In genomic region chr1:118409249-118409648, GRCm38 (mm10) we compare ENCODE assay signal across 21 mouse cellular contexts.
"Had no signal": no experiment of that assay in that cellular context is flagged by ENCODE, and none has a peak within 500 bp of the region (broad histone marks: within the 10 kb centered on the region; RNA-seq: fewer than 3 reads in every experiment).

No protein-coding gene starts in this region.

- H3K27ac ChIP-seq: lung, embryonic 15.5 days; macrophage; midbrain, embryonic 12.5 days; neural tube, embryonic 13.5 days; neural tube, embryonic 15.5 days had no signal

- H3K4me1 ChIP-seq: lung, embryonic 15.5 days; midbrain, embryonic 12.5 days had no signal

- ATAC-seq: liver, postnatal 0 days; lung, postnatal 0 days; midbrain, embryonic 16.5 days had no signal

- DNase-seq: liver, postnatal 0 days; lung, adult 2 months; lung, postnatal 14 days; lung, postnatal 36 days; midbrain, embryonic 14.5 days; retina, postnatal 1 day; right cerebral cortex, adult 18-20 months; right cerebral cortex, postnatal 25 days; right cerebral cortex, postnatal 4 days; spleen, adult 18-20 months; thymus, adult 18-20 months; thymus, postnatal 14 days; thymus, postnatal 36 days had no signal

- H3K4me3 ChIP-seq: lung, embryonic 15.5 days; megakaryocyte, embryonic 14.5 days; midbrain, embryonic 12.5 days; neural tube, embryonic 13.5 days; neural tube, embryonic 15.5 days had no signal

- H3K9me3 ChIP-seq: lung, embryonic 15.5 days; megakaryocyte, embryonic 14.5 days; midbrain, embryonic 12.5 days; neural tube, embryonic 13.5 days; neural tube, embryonic 15.5 days had no signal

- H3K36me3 ChIP-seq: lung, embryonic 15.5 days; midbrain, embryonic 12.5 days; neural tube, embryonic 13.5 days; neural tube, embryonic 15.5 days had no signal

- H3K9ac ChIP-seq: liver, postnatal 0 days; lung, embryonic 15.5 days; midbrain, embryonic 12.5 days; neural tube, embryonic 13.5 days; neural tube, embryonic 15.5 days had no signal

- H3K4me2 ChIP-seq: lung, embryonic 15.5 days; midbrain, embryonic 12.5 days; neural tube, embryonic 13.5 days; neural tube, embryonic 15.5 days had no signal

- H3K27me3 ChIP-seq: lung, embryonic 15.5 days; megakaryocyte, embryonic 14.5 days; midbrain, embryonic 12.5 days; neural tube, embryonic 13.5 days; neural tube, embryonic 15.5 days had no signal
